Mouse (Mus musculus) thymus, postnatal 25 days (tissue): Measurements from ENCODE around the gene Ucn3.

ENCODE experiments used
- DNase-seq: peaks from one replicate; pipeline ENCODE4 v3.0.0; 2022

The Ucn3 gene

DNA sequence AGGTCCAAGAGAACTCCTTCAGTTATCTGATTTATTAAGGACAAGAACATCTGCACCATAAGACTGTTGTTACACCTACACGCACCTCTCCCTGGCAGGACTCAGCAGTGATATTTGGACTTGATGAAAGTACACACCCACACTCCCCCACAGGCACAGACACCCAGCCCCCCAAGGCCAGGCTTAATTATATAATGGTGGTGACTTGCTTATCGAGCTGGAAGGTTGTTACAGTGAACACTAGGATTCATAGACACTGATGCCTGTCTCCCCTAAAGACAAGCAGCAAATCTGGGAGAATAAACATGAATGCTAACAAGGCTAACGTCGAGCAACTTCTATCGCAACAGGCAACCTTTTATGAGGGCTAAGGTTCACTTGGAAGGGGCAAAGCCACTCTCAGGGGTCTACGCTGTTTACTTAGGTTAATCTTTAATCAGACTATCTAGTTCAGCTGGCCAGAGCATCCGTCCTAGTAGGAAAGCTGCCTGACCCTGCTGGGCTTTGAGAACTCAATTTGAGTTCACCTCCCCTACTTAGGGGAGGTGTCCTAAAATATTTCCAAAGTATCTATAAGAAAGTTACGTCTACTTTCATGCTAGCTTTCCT, 53.6 kb downstream of the Ucn3 start:
- no peak for DNase-seq
